ENCODE assay signal across 8 mouse cellular contexts in genomic region chr13:104610210-104611111, GRCm38 (mm10).
DNase-seq lines count a peak whose midpoint lies in the region; ATAC-seq lines count a peak whose summit lies in the region.
"Had no signal": no experiment of that assay in that cellular context is flagged by ENCODE, and none has a peak within 500 bp of the region (broad histone marks: within the 10 kb centered on the region; RNA-seq: fewer than 3 reads in every experiment).

No protein-coding gene starts in this region.

- WGBS in lung, embryonic 16.5 days = 67% methylated on average over 22 of the region's 22 CpGs
- WGBS in forebrain, embryonic 10.5 days = 90% methylated on average over 22 of the region's 22 CpGs

- ATAC-seq in lung, embryonic 16.5 days (ENCODE audit: low read depth) = peak; percentile 85

- no peaks in the 10 kb centered on the region for H3K4me1 ChIP-seq in lung, embryonic 16.5 days (replicated peaks; ENCODE audit: control insufficient read depth, insufficient read depth, low read length)
- H3K4me1 ChIP-seq in forebrain, embryonic 10.5 days = 0 out of 2 replicates have a peak, but pooled peaks cover 2% of the 10 kb centered on the region
- H3K4me1 ChIP-seq: neural tube, embryonic 12.5 days had no signal

- no peak overlapping the region for H3K4me3 ChIP-seq in lung, embryonic 16.5 days (ENCODE audit: low read length)
- H3K4me3 ChIP-seq in forebrain, embryonic 10.5 days = no peak overlapping the region
- H3K4me3 ChIP-seq: neural tube, embryonic 12.5 days had no signal

- no peaks in the 10 kb centered on the region for H3K9me3 ChIP-seq in lung, embryonic 16.5 days (ENCODE audit: control insufficient read depth, low read length)
- H3K9me3 ChIP-seq in forebrain, embryonic 10.5 days = no peaks in the 10 kb centered on the region
- H3K9me3 ChIP-seq: neural tube, embryonic 12.5 days had no signal

- H3K27me3 ChIP-seq in lung, embryonic 16.5 days (ENCODE audit: control insufficient read depth, insufficient read depth, low read depth, low read length) = no peaks in the 10 kb centered on the region
- H3K27me3 ChIP-seq in forebrain, embryonic 10.5 days (ENCODE audit: poor library complexity, severe bottlenecking) = no peaks in the 10 kb centered on the region
- H3K27me3 ChIP-seq: neural tube, embryonic 12.5 days had no signal

- H3K9ac ChIP-seq in lung, embryonic 16.5 days (ENCODE audit: low read length) = no peak overlapping the region
- H3K9ac ChIP-seq: neural tube, embryonic 12.5 days had no signal

- H3K4me2 ChIP-seq in lung, embryonic 16.5 days (ENCODE audit: low read depth, low read length) = peak overlapping the region; percentile 10; the same call in 1 of the 2 replicates
- H3K4me2 ChIP-seq: neural tube, embryonic 12.5 days had no signal

- H3K36me3 ChIP-seq in lung, embryonic 16.5 days (ENCODE audit: control insufficient read depth, insufficient read depth, low read length) = no peaks in the 10 kb centered on the region
- no peaks in the 10 kb centered on the region for H3K36me3 ChIP-seq in forebrain, embryonic 10.5 days (replicated peaks)
- H3K36me3 ChIP-seq: neural tube, embryonic 12.5 days had no signal

- peak overlapping the region; percentile 43 for H3K27ac ChIP-seq in lung, embryonic 16.5 days (ENCODE audit: low read length)
- H3K27ac ChIP-seq in forebrain, embryonic 10.5 days = no peak overlapping the region
- H3K27ac ChIP-seq: neural tube, embryonic 12.5 days had no signal

- DNase-seq in CD4-positive helper T cell, adult 2 months (ENCODE audit: low read depth, low spot score) = peak; percentile 71
- DNase-seq in ZHBTc4 (ENCODE audit: low read depth, low spot score) = peak; percentile 23
- peak; percentile 81 for DNase-seq in induced T-regulatory cell, adult 2 months (ENCODE audit: low read depth)
- DNase-seq in forebrain, embryonic 10.5 days (ENCODE audit: extremely low spot score, low spot score) = no peak
- no peak for DNase-seq in left cerebral cortex, adult 11 months (ENCODE audit: low spot score)
- no peak for DNase-seq in urinary bladder, postnatal 14 days (ENCODE audit: low spot score)

Comparison
In these comparisons a context has a peak if more than half of its experiments do, and no peak if none do; other contexts are left out.
1. DNase-seq: peak in CD4-positive helper T cell, adult 2 months (single experiment), ZHBTc4 (single experiment) and induced T-regulatory cell, adult 2 months (single experiment); none in forebrain, embryonic 10.5 days (single experiment), left cerebral cortex, adult 11 months (single experiment) and urinary bladder, postnatal 14 days (single experiment).